Mouse (Mus musculus): ENCODE results near the gene Snx29. TPM values are rescaled to one million over a fixed set of nuclear protein-coding genes. Genes with fewer than 3 reads are reported as not detected.

Snx29 gene
- total and polyA plus RNA-seq, 2 experiments: 2.0 to 10.3 TPM

GRCm38 (mm10) chr16:11315786-11316320 lies 6.9 kb upstream of the Snx29 start:
- Histone ChIP-seq H3K4me3 (ENCODE audit: insufficient read depth, low read depth, low read length) (no peak overlapping the region), H3K9ac (ENCODE audit: low read depth, low read length) (no peak overlapping the region), H3K79me2 (ENCODE audit: control insufficient read depth, insufficient read depth, low read length) (no peaks in the 10 kb centered on the region), H3K36me3 (ENCODE audit: control insufficient read depth, insufficient read depth, low read length) (no peaks in the 10 kb centered on the region), H3K27ac (replicated peaks; ENCODE audit: insufficient read depth, low read depth, low read length) (no peak overlapping the region), H3K27me3 (ENCODE audit: control insufficient read depth, insufficient read depth, low read length) (no peaks in the 10 kb centered on the region), H3K4me1 (ENCODE audit: control insufficient read depth, insufficient read depth, low read length) (no peaks in the 10 kb centered on the region)
- 65% methylated on average over 5 of the region's 5 CpGs for WGBS
- no peak for DNase-seq (ENCODE audit: extremely low read depth, low read depth, low spot score)
- TF ChIP-seq CTCF (IDR thresholded peaks at IDR 0.05; ENCODE audit: low read depth, low read length) (no peak), POLR2A (IDR thresholded peaks at IDR 0.05; ENCODE audit: extremely low read depth, insufficient read depth, low read length) (no peak)

- 76% methylated on average over 5 of the region's 5 CpGs for WGBS
- Histone ChIP-seq H3K27ac (replicated peaks; ENCODE audit: insufficient read depth, low read depth, low read length) (no peak overlapping the region), H3K4me1 (ENCODE audit: control insufficient read depth, insufficient read depth, low read length) (no peaks in the 10 kb centered on the region), H3K4me3 (ENCODE audit: insufficient read depth, low read depth, low read length) (no peak overlapping the region), H3K27me3 (ENCODE audit: control insufficient read depth, insufficient read depth, low read length) (no peaks in the 10 kb centered on the region), H3K9ac (ENCODE audit: low read depth, low read length) (no peak overlapping the region), H3K79me2 (ENCODE audit: control insufficient read depth, insufficient read depth, low read length) (no peaks in the 10 kb centered on the region), H3K36me3 (ENCODE audit: control insufficient read depth, insufficient read depth, low read length) (no peaks in the 10 kb centered on the region)
- DNase-seq (ENCODE audit: extremely low read depth, low read depth, low spot score): no peak
- TF ChIP-seq POLR2A (IDR thresholded peaks at IDR 0.05; ENCODE audit: extremely low read depth, insufficient read depth, low read length) (no peak), CTCF (IDR thresholded peaks at IDR 0.05; ENCODE audit: low read depth, low read length) (peak; percentile 34; the same call in 1 of the 2 replicates)
Measured at GRCm38 (mm10) chr16:11316748-11317147, 6.0 kb upstream of the Snx29 start.

- Histone ChIP-seq H3K9ac (ENCODE audit: low read depth, low read length) (no peak overlapping the region), H3K27ac (replicated peaks; ENCODE audit: insufficient read depth, low read depth, low read length) (no peak overlapping the region), H3K79me2 (ENCODE audit: control insufficient read depth, insufficient read depth, low read length) (no peaks in the 10 kb centered on the region), H3K36me3 (ENCODE audit: control insufficient read depth, insufficient read depth, low read length) (no peaks in the 10 kb centered on the region), H3K4me3 (ENCODE audit: insufficient read depth, low read depth, low read length) (no peak overlapping the region), H3K27me3 (ENCODE audit: control insufficient read depth, insufficient read depth, low read length) (no peaks in the 10 kb centered on the region), H3K4me1 (ENCODE audit: control insufficient read depth, insufficient read depth, low read length) (no peaks in the 10 kb centered on the region)
- TF ChIP-seq CTCF (IDR thresholded peaks at IDR 0.05; ENCODE audit: low read depth, low read length): no peak
- WGBS: 68% methylated on average over 6 of the region's 6 CpGs
- no peak for DNase-seq (ENCODE audit: extremely low read depth, low read depth, low spot score)
Measured at GRCm38 (mm10) chr16:11317324-11317723, 5.4 kb upstream of the Snx29 start.

GRCm38 (mm10) chr16:11323324-11324051 lies 780 bp downstream of the Snx29 start:
- Histone ChIP-seq H3K9ac (ENCODE audit: low read depth, low read length) (peak overlapping the region; percentile 89), H3K27me3 (ENCODE audit: control insufficient read depth, insufficient read depth, low read length) (no peaks in the 10 kb centered on the region), H3K4me1 (ENCODE audit: control insufficient read depth, insufficient read depth, low read length) (peaks cover 3% of the 10 kb centered on the region; the same call in 1 of the 2 replicates), H3K36me3 (ENCODE audit: control insufficient read depth, insufficient read depth, low read length) (no peaks in the 10 kb centered on the region), H3K4me3 (ENCODE audit: insufficient read depth, low read depth, low read length) (peak overlapping the region; percentile 80), H3K79me2 (ENCODE audit: control insufficient read depth, insufficient read depth, low read length) (peaks cover 16% of the 10 kb centered on the region; the same call in 1 of the 2 replicates), H3K27ac (replicated peaks; ENCODE audit: insufficient read depth, low read depth, low read length) (peak overlapping the region; percentile 45)
- WGBS: 3% methylated on average over 17 of the region's 17 CpGs
- no peak for TF ChIP-seq POLR2A (IDR thresholded peaks at IDR 0.05; ENCODE audit: extremely low read depth, insufficient read depth, low read length)
- no peak for TF ChIP-seq CTCF (IDR thresholded peaks at IDR 0.05; ENCODE audit: low read depth, low read length)
- peak; percentile 48 for DNase-seq (ENCODE audit: extremely low read depth, low read depth, low spot score)

- H3K36me3 ChIP-seq (ENCODE audit: control insufficient read depth, insufficient read depth, low read length): no peaks in the 10 kb centered on the region
- peaks cover 14% of the 10 kb centered on the region for H3K4me1 ChIP-seq (ENCODE audit: control insufficient read depth, insufficient read depth, low read length)
- peak; percentile 71 for DNase-seq (ENCODE audit: extremely low read depth, low read depth, low spot score)
- 46% methylated on average over 3 of the region's 3 CpGs for WGBS
- no peak overlapping the region for H3K9ac ChIP-seq (ENCODE audit: low read depth, low read length)
- H3K4me3 ChIP-seq (ENCODE audit: insufficient read depth, low read depth, low read length): no peak overlapping the region
- no peak for TF ChIP-seq POLR2A (IDR thresholded peaks at IDR 0.05; ENCODE audit: extremely low read depth, insufficient read depth, low read length)
- TF ChIP-seq CTCF (IDR thresholded peaks at IDR 0.05; ENCODE audit: low read depth, low read length): no peak
- no peaks in the 10 kb centered on the region for H3K27me3 ChIP-seq (ENCODE audit: control insufficient read depth, insufficient read depth, low read length)
- peaks cover 36% of the 10 kb centered on the region for H3K79me2 ChIP-seq (ENCODE audit: control insufficient read depth, insufficient read depth, low read length)
- H3K27ac ChIP-seq (replicated peaks; ENCODE audit: insufficient read depth, low read depth, low read length): peak overlapping the region; percentile 72
Measured at GRCm38 (mm10) chr16:11330081-11330800, 7.5 kb downstream of the Snx29 start.
